Mouse (Mus musculus): ENCODE measurements around the gene Phldb2. TPM values are rescaled to one million over a fixed set of nuclear protein-coding genes. Genes with fewer than 3 reads are reported as not detected.

Phldb2 gene
- polyA plus RNA-seq, 1 experiment from 2014 or later: 7.2 TPM

DNA sequence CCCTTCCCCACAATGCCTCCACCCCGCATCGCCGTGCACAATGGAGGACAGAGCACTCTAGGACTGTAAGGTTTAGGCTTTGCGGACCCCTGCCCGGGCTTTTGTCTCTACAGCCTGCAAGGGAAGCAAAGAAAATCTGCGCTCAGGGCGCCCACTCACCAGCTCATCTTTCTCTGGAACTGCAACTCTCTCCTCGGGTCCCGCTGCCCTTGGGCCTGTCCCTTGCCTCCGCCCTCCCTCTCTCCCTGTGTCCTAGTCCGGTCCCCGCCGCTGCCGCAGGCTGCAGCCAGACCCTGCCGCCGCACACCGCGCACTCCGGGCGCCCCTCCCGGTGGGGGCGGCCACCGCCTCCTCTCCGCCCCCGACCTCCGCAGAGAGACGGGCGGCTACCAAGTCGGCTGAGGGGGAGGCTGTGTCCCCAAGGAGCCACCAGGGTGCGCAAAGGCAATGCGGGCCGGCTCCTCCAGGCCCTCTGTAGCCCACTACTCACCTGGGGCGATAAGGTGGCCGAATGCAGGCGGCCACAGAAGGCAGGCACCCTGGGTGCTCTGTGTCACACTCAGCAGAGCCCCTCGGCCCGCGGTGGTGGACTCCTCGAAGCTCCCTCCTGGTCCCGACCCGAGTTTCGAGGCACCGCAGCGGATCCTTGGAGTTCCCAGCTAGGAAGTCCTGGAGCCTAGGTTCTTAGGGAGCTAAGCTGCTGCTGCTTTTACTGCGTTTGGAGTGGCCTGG, 109.2 kb downstream of the Phldb2 start:
- under 1% methylated on average over 44 of the region's 45 CpGs for WGBS
- Histone ChIP-seq H3K27me3 (0 out of 2 replicates have a peak, but pooled peaks cover 3% of the 10 kb centered on the region), H3K4me3 (peak overlapping the region; percentile 59), H3K9ac (replicated peaks) (peak overlapping the region; percentile 72), H3K36me3 (no peaks in the 10 kb centered on the region), H3K4me1 (peaks cover 15% of the 10 kb centered on the region), H3K27ac (replicated peaks) (0 out of 2 replicates have a peak overlapping the region, but pooled peaks have one; percentile 11), H3K4me2 (replicated peaks) (peak overlapping the region; percentile 99), H3K9me3 (no peaks in the 10 kb centered on the region)
- ATAC-seq (replicated peaks): peak; percentile 95

DNA sequence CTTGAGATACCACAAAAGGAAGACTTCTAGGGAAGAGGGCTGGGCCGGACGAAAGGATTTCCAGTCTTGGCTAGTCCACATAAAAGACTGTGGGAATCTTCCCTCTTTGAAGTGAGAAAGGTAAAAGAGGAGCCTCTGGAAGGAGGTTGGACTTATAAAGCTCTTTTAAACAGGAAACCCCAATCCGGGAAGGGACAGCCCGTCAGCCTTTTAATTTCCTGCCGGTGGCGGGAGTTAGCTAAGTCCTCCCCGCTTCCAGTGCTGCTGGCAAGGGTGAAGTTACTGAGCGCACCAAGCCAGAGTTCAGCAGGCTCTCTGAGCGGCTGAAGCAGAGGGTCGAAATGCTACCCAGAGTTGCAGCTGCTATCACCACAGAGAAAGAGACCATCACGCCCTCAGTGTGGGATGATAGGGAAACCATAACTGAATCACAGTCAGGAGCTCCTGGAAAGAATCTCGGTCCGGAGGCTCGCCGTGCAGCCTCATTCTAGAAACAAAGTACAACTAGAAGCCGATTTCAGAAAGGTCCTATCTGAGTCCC, 110.0 kb downstream of the Phldb2 start:
- no peaks in the 10 kb centered on the region for H3K9me3 ChIP-seq
- H3K4me1 ChIP-seq: peaks cover 15% of the 10 kb centered on the region
- H3K4me2 ChIP-seq (replicated peaks): peak overlapping the region; percentile 99
- 1% methylated on average over 16 of the region's 16 CpGs for WGBS
- H3K27ac ChIP-seq (replicated peaks): no peak overlapping the region
- 0 out of 2 replicates have a peak, but pooled peaks cover 3% of the 10 kb centered on the region for H3K27me3 ChIP-seq
- H3K36me3 ChIP-seq: no peaks in the 10 kb centered on the region
- H3K4me3 ChIP-seq: peak overlapping the region; percentile 59
- peak overlapping the region; percentile 72 for H3K9ac ChIP-seq (replicated peaks)
- 0 out of 2 replicates have a peak, but pooled peaks have one; percentile 11 for ATAC-seq (replicated peaks)

GRCm38 (mm10) chr16:45842440-45842839, 111.0 kb downstream of the Phldb2 start:
- Histone ChIP-seq H3K4me1 (peaks cover 15% of the 10 kb centered on the region), H3K36me3 (no peaks in the 10 kb centered on the region), H3K9me3 (no peaks in the 10 kb centered on the region), H3K27me3 (0 out of 2 replicates have a peak, but pooled peaks cover 3% of the 10 kb centered on the region), H3K9ac (replicated peaks) (no peak overlapping the region), H3K4me2 (replicated peaks) (peak overlapping the region; percentile 99; the same call in 1 of the 2 replicates), H3K27ac (replicated peaks) (no peak overlapping the region), H3K4me3 (peak overlapping the region; percentile 59; the same call in 1 of the 2 replicates)
- 71% methylated on average over 4 of the region's 4 CpGs for WGBS
- ATAC-seq (replicated peaks): no peak

GRCm38 (mm10) chr16:45841806-45842205, 111.6 kb downstream of the Phldb2 start:
- Histone ChIP-seq H3K27me3 (0 out of 2 replicates have a peak, but pooled peaks cover 3% of the 10 kb centered on the region), H3K4me1 (peaks cover 15% of the 10 kb centered on the region), H3K27ac (replicated peaks) (no peak overlapping the region), H3K9me3 (no peaks in the 10 kb centered on the region), H3K36me3 (no peaks in the 10 kb centered on the region), H3K4me3 (no peak overlapping the region), H3K9ac (replicated peaks) (no peak overlapping the region), H3K4me2 (replicated peaks) (no peak overlapping the region)
- 84% methylated on average over 3 of the region's 3 CpGs for WGBS
- ATAC-seq (replicated peaks): no peak

DNA sequence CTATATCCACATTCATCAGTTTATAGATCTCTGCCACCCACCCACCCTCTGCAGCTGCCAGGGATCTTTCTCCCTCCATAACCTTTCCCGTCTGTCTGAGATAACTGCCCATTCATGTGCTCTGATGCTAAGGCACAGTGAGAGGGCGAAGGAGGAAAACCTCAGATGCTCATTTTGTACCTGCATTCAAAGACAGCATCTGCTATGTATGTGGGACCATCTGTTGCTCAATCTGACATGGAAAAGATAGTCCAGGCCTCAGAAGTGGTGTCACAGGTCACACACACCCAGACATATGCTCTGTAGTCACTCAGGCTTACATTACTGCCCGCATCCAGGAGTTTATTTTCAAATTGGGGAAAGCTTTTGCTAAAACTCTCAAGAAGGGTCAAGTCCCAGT, 112.4 kb downstream of the Phldb2 start:
- no peak for ATAC-seq (replicated peaks)
- 52% methylated on average over 3 of the region's 3 CpGs for WGBS
- no peak overlapping the region for H3K4me2 ChIP-seq (replicated peaks)

GRCm38 (mm10) chr16:45837541-45838342, 115.7 kb downstream of the Phldb2 start:
- Histone ChIP-seq H3K27me3 (no peaks in the 10 kb centered on the region), H3K4me2 (replicated peaks) (no peak overlapping the region), H3K9ac (replicated peaks) (no peak overlapping the region), H3K36me3 (no peaks in the 10 kb centered on the region), H3K9me3 (no peaks in the 10 kb centered on the region), H3K4me1 (peaks cover under 1% of the 10 kb centered on the region; the same call in 1 of the 2 replicates), H3K27ac (replicated peaks) (no peak overlapping the region), H3K4me3 (no peak overlapping the region)
- no peak for ATAC-seq (replicated peaks)
- 84% methylated on average over 5 of the region's 5 CpGs for WGBS

More for the DNA sequence above, 112.4 kb downstream of the Phldb2 start:
- no peak overlapping the region for H3K27ac ChIP-seq (replicated peaks)
- H3K9me3 ChIP-seq: no peaks in the 10 kb centered on the region
- H3K4me1 ChIP-seq: peaks cover 15% of the 10 kb centered on the region
- H3K36me3 ChIP-seq: no peaks in the 10 kb centered on the region
- 0 out of 2 replicates have a peak, but pooled peaks cover 3% of the 10 kb centered on the region for H3K27me3 ChIP-seq
- no peak overlapping the region for H3K9ac ChIP-seq (replicated peaks)
- H3K4me3 ChIP-seq: no peak overlapping the region

GRCm38 (mm10) chr16:45832747-45833108, 120.7 kb downstream of the Phldb2 start:
- H3K4me3 ChIP-seq: no peak overlapping the region
- no peak overlapping the region for H3K27ac ChIP-seq (replicated peaks)
- no peaks in the 10 kb centered on the region for H3K4me1 ChIP-seq
- no peaks in the 10 kb centered on the region for H3K9me3 ChIP-seq
- H3K4me2 ChIP-seq (replicated peaks): no peak overlapping the region
- ATAC-seq (replicated peaks): no peak
- 79% methylated on average over 6 of the region's 6 CpGs for WGBS
- no peak overlapping the region for H3K9ac ChIP-seq (replicated peaks)
- H3K27me3 ChIP-seq: no peaks in the 10 kb centered on the region
- H3K36me3 ChIP-seq: no peaks in the 10 kb centered on the region

GRCm38 (mm10) chr16:45832061-45832746, 121.2 kb downstream of the Phldb2 start:
- Histone ChIP-seq H3K27me3 (no peaks in the 10 kb centered on the region), H3K27ac (replicated peaks) (no peak overlapping the region), H3K4me3 (no peak overlapping the region), H3K36me3 (no peaks in the 10 kb centered on the region), H3K9me3 (no peaks in the 10 kb centered on the region), H3K9ac (replicated peaks) (no peak overlapping the region), H3K4me2 (replicated peaks) (no peak overlapping the region), H3K4me1 (no peaks in the 10 kb centered on the region)
- WGBS: 76% methylated on average over 8 of the region's 8 CpGs
- ATAC-seq (replicated peaks): no peak

DNA sequence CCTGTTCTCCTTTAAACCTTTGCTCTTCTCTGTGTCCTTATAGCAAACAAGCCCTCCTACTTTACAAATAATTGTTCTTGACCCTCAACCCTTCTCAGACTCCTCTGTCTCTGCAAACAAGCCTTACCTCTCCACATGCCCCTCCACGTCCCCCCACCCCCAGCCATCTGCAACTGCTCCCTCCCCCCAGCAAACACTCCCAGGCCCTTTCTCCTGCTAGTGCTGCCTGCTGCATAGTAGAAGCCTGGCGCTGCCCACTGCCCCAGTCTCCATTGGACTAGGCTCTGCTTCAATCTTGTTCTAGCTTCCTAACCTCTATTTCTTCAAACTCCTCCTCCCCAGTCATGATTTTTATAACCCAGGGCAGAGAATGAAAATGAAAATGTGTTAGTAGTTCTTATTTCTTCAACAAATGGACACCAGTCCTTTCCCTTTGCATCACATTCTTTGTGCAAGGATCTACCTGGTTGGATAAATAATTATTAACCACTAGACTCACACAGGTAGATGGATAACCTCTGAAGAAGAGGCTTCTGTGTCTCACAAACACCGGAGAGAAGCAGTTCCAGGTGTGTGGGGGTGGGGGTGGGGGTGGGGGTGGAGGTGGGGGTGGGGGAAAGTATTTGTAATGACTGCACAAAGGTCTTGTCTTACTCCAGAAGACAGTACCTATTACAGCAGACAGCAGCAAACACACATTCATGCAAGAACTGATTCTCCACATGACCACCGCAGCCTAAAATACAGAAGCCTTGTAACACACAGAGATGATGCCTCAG, 122.1 kb downstream of the Phldb2 start:
- Histone ChIP-seq H3K4me1 (no peaks in the 10 kb centered on the region), H3K4me2 (replicated peaks) (no peak overlapping the region), H3K9ac (replicated peaks) (no peak overlapping the region), H3K4me3 (no peak overlapping the region), H3K27me3 (no peaks in the 10 kb centered on the region), H3K27ac (replicated peaks) (no peak overlapping the region), H3K36me3 (no peaks in the 10 kb centered on the region), H3K9me3 (no peaks in the 10 kb centered on the region)
- 48% methylated on average over 4 of the region's 4 CpGs for WGBS
- ATAC-seq (replicated peaks): no peak

GRCm38 (mm10) chr16:45830096-45830866, 123.1 kb downstream of the Phldb2 start:
- no peak overlapping the region for H3K4me3 ChIP-seq
- no peak for ATAC-seq (replicated peaks)
- H3K9me3 ChIP-seq: no peaks in the 10 kb centered on the region
- H3K9ac ChIP-seq (replicated peaks): no peak overlapping the region
- H3K36me3 ChIP-seq: 0 out of 2 replicates have a peak, but pooled peaks cover 1% of the 10 kb centered on the region
- 64% methylated on average over 11 of the region's 11 CpGs for WGBS
- H3K27me3 ChIP-seq: no peaks in the 10 kb centered on the region
- H3K4me2 ChIP-seq (replicated peaks): no peak overlapping the region
- no peak overlapping the region for H3K27ac ChIP-seq (replicated peaks)
- no peaks in the 10 kb centered on the region for H3K4me1 ChIP-seq
